Comparison of ENCODE assay signal across 8 mouse cellular contexts in genomic region chr1:36556553-36557456, GRCm38 (mm10). TPM values are rescaled to one million over a fixed set of nuclear protein-coding genes. Genes with fewer than 3 reads are reported as not detected.
A peak's percentile ranks its signal among the peaks of the same experiment; 100 is the strongest.
DNase-seq lines count a peak whose midpoint lies in the region; ATAC-seq lines count a peak whose summit lies in the region.

No protein-coding gene starts in this region.

- DNase-seq in WW6 (ENCODE audit: low read depth, low spot score): peak; percentile 79
- DNase-seq in gastrocnemius, postnatal 14 days: peak; percentile 93
- peak; percentile 91 to 96 for DNase-seq in left cerebral cortex, postnatal 10 days (ENCODE audit: extremely low spot score in 1 of 2, low spot score in 2 of 2)
- peak; percentile 91 for DNase-seq in right cerebral cortex, postnatal 25 days
- DNase-seq in urinary bladder, postnatal 36 days (ENCODE audit: low spot score in 2 of 2): peak; percentile 86 to 88

- ATAC-seq in common myeloid progenitor, adult 5-6 weeks (replicated peaks; ENCODE audit: low read depth, poor library complexity, severe bottlenecking): peak; percentile 56
- peak; percentile 62 for ATAC-seq in inflammation-experienced regulatory T-cells, adult 6 months
- ATAC-seq in megakaryocyte progenitor cell, adult 5-6 weeks (replicated peaks; ENCODE audit: poor library complexity): peak; percentile 61

- intact Hi-C loops in gastrocnemius, postnatal 14 days (cut with DNase I; ENCODE audit: low total_unique reads): no loop called here
- intact Hi-C loops in left cerebral cortex, postnatal 10 days (cut with DNase I): loop anchor here (5.0 kb wide), 2 partner anchors 60 to 80 kb away; no protein-coding TSS in a partner anchor

RNA-seq across cellular contexts. Expression of gene Sema4c, which starts 1.3 kb away (rescaled TPM):
- total RNA-seq in common myeloid progenitor, adult 5-6 weeks (2017): 2.4 and 2.6 TPM in 2 replicates
- total RNA-seq in gastrocnemius, postnatal 14 days (2021): 10 to 100 TPM; 12.1 to 13.1 TPM
- polyA plus RNA-seq in inflammation-experienced regulatory T-cells, adult 6 months (2017; shearing (Covaris generic)): under 1 TPM in 1 of 3 experiments, not detected in 2; 0.33 TPM
- total RNA-seq in left cerebral cortex, postnatal 10 days (2021): 10 to 100 TPM; 20.9 to 27.4 TPM
- total RNA-seq in megakaryocyte progenitor cell, adult 5-6 weeks (2015): 0.42 and 0.66 TPM in 2 replicates
- total RNA-seq in megakaryocyte progenitor cell, adult 5-6 weeks (2017): 0.64 and 1.00 TPM in 2 replicates

RNA-seq across cellular contexts. Expression of gene Ankrd39, which starts 9.6 kb away (rescaled TPM):
- total RNA-seq in common myeloid progenitor, adult 5-6 weeks (2017): 1.1 and 9.0 TPM in 2 replicates
- total RNA-seq in gastrocnemius, postnatal 14 days (2021): 1 to 10 TPM; 5.7 to 9.6 TPM
- polyA plus RNA-seq in inflammation-experienced regulatory T-cells, adult 6 months (2017; shearing (Covaris generic)): 10 to 100 TPM; 17.5 to 24.1 (median 23.2) TPM
- 10 to 100 TPM; 13.4 to 18.1 TPM for total RNA-seq in left cerebral cortex, postnatal 10 days (2021)
- total RNA-seq in megakaryocyte progenitor cell, adult 5-6 weeks (2015): 4.6 and 4.9 TPM in 2 replicates
- 5.4 and 7.3 TPM in 2 replicates for total RNA-seq in megakaryocyte progenitor cell, adult 5-6 weeks (2017)

RNA-seq across cellular contexts. Expression of gene Gm42417, which starts 17.6 kb away (rescaled TPM):
- not detected in 2 replicates for total RNA-seq in common myeloid progenitor, adult 5-6 weeks (2017)
- 100 to 1,000 TPM; 440 to 562 TPM for total RNA-seq in gastrocnemius, postnatal 14 days (2021)
- polyA plus RNA-seq in inflammation-experienced regulatory T-cells, adult 6 months (2017; shearing (Covaris generic)): 1 to 10 TPM in 1 of 3 experiments, not detected in 2; 2.4 TPM
- total RNA-seq in left cerebral cortex, postnatal 10 days (2021): under 1 TPM in 1 of 2 experiments, not detected in 1; 0.49 TPM
- total RNA-seq in megakaryocyte progenitor cell, adult 5-6 weeks (2015): 0.62 and 0.83 TPM in 2 replicates
- 3.1 TPM in 1 of 2 replicates, not detected in the other for total RNA-seq in megakaryocyte progenitor cell, adult 5-6 weeks (2017)

RNA-seq across cellular contexts. Expression of gene Ankrd23, which starts 20.1 kb away (rescaled TPM):
- total RNA-seq in common myeloid progenitor, adult 5-6 weeks (2017): 4.9 and 9.1 TPM in 2 replicates
- total RNA-seq in gastrocnemius, postnatal 14 days (2021): 1,000 to 10,000 TPM; 1,005 to 1,120 TPM
- polyA plus RNA-seq in inflammation-experienced regulatory T-cells, adult 6 months (2017; shearing (Covaris generic)): 10 to 100 TPM; 35.1 to 58.4 (median 36.4) TPM
- 1 to 10 TPM; 5.3 to 5.8 TPM for total RNA-seq in left cerebral cortex, postnatal 10 days (2021)
- 1.3 and 2.5 TPM in 2 replicates for total RNA-seq in megakaryocyte progenitor cell, adult 5-6 weeks (2015)
- 4.8 and 7.4 TPM in 2 replicates for total RNA-seq in megakaryocyte progenitor cell, adult 5-6 weeks (2017)

RNA-seq across cellular contexts. Expression of gene Cnnm3, which starts 45.1 kb away (rescaled TPM):
- total RNA-seq in common myeloid progenitor, adult 5-6 weeks (2017): 5.5 and 15.5 TPM in 2 replicates
- 10 to 100 TPM in 1 of 2 experiments, 1 to 10 TPM in 1; 9.3 to 13.3 TPM for total RNA-seq in gastrocnemius, postnatal 14 days (2021)
- polyA plus RNA-seq in inflammation-experienced regulatory T-cells, adult 6 months (2017; shearing (Covaris generic)): 1 to 10 TPM; 3.1 to 9.2 (median 6.7) TPM
- total RNA-seq in left cerebral cortex, postnatal 10 days (2021): 10 to 100 TPM; 30.3 to 34.1 TPM
- 13.0 and 15.2 TPM in 2 replicates for total RNA-seq in megakaryocyte progenitor cell, adult 5-6 weeks (2015)
- 8.0 and 13.0 TPM in 2 replicates for total RNA-seq in megakaryocyte progenitor cell, adult 5-6 weeks (2017)

Comparison
In these comparisons a context has a peak if more than half of its experiments do, and no peak if none do; other contexts are left out.
1. Peak in every context shown above with its lines: DNase-seq and ATAC-seq.
2. RNA of gene Gm42417, which starts 17.6 kb away (total RNA-seq): 440 to 562 TPM in gastrocnemius, postnatal 14 days; 0.62 to 3.1 TPM in megakaryocyte progenitor cell, adult 5-6 weeks, 0.49 TPM in left cerebral cortex, postnatal 10 days and not detected in common myeloid progenitor, adult 5-6 weeks; every median in the first group is over 100 times any median in the second.